Mouse (Mus musculus): Measurements from ENCODE around the gene Pon2.

Gene Pon2

DNA sequence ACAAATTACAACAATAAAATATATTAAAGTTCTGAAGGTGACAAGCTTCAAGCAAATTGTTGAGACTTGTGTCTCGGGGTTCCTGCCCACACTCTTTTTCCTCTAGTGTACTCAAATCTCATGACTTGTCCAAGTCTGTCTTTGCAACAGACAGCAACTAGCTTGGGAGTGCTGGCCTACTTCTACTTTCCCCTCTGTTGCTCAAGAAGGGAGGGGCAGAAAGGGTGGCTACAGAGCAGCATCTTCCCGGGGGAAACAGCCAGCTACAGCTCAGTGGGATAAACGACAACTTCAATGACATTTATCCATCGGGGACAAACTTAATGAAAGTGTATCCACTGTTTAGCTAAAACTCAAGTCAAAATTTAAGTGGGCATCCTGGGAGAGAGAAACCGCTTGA, 5.4 kb downstream of the Pon2 start:
- no peak for DNase-seq (ENCODE audit: low read depth, low spot score)

DNA sequence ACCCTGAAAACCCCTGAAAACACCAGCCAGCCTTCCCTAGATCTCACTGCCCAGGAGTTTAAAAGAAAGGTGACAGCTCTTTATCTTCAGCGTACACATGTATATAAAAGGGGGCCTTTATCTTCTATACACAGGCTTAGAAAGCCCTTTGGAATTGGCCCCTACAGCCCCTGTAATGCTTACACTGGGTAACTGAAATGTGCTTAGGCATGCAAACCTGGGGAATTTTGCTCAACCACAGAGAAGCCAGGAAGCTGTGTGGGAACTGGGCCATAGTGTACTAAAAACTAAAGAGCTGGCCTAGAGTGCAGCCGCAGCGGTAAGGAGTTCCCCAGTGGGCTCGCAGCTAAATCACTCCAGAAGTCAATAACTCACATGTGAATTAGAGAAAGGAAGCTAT, 6.8 kb downstream of the Pon2 start:
- no peak for DNase-seq (ENCODE audit: low read depth, low spot score)

DNA sequence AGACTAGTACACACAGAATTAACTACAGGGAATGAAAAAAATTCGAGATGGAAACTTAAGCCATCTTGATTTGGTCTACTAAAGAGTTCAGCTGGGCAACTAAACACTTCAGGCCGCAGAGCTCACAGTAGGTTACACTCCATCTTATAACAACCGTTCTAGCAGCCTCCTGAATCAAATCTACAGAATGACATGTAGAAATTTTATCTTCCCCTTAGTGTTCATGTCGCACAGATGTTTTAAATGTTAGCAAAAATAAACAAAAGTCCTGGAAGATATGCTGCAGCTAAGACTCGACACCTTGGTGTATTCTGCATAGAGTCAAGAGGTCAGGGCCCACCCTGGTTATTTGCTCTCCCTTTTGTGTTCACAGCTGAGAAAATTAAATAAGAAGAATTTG, 10.3 kb downstream of the Pon2 start:
- DNase-seq (ENCODE audit: low read depth, low spot score): no peak

DNA sequence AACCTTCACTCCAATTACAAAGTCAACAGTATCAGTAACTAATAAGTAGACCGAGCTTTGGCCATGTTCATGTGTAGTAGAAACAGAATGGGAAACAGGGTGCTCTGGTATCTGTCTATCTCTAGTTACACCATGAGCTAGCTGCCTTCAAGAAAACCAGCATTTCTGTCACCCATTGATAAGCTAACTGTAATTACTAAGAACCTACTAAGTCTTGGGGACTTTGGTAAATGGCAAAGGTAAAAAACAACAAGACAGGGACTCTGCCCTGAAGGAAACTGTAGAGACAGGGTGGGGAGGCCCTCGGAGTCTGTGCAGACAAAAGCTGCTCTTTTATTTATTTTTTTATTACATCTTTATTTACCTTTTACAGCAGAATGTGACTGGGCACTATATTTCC, 10.9 kb downstream of the Pon2 start:
- DNase-seq (ENCODE audit: low read depth, low spot score): no peak

DNA sequence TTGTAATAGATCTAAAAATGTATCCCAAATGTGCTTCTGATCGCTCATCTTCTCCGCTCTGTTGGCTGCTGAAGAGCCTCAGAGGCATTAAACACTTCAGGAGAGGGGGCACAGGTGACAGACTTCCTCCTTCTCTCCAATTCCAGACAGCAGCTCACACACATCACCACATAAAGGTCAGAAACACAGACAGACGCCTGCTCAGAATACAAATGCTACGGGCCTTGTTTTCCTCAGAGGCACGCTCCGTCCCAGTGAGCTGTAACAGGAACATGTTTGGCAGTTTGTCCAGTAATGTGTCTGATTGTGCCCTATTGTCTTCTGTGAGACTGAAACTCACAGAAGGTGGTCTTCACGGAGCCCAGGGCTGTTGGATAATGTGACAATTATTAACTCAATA, 15.8 kb downstream of the Pon2 start:
- DNase-seq (ENCODE audit: low read depth, low spot score): no peak

DNA sequence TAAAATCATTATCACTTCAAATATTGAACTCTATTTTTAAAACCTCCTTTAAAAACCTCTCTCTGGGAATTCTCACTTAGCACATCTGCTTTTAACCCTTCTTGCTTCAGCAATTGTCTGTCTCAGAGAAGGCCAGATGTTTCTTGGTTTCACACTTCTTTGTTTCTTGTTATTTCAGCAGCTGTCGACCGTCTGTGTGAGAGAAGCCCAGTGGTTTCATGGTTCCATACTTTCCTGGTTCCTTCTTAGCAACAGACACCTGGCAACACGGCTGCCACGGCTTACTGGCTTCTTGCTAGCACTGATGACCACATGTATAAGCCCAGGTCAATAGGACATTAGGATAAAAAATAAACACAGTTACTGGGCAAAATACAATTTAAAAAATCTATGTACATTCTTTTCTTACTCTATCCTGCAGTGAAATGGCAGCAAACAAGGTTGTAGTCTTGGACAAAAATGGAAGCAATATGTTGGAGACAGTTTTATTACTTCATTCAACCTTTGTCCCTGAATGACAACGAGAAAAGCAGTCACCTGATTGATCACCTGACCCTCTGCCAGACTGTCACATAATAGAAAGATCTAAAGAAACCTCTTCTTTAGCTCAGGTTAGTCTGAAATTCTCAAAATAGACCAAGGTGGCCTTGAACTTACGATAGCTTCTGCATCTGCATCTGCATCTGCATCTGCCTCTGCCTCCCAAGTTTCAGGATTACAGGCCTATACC, 17.5 kb downstream of the Pon2 start:
- no peak for DNase-seq (ENCODE audit: low read depth, low spot score)

DNA sequence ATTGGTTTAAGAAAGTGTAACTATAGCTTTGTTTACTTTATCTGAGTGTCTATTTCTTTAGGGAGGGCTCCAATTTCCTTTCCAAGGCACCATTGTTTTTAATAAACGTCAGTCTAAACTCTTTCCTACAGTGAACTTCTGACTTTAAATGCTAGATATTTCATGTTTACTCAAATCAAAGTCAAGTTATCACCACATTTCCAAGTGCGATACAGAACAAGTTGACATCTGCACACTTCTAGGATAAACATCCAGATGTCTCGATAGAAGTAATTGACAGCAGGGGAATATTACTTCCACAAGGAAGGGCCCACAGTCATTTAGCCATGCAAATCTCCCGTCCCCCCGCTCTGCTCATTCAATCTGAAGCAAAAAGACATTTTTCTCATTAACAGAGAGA, 20.3 kb downstream of the Pon2 start:
- DNase-seq (ENCODE audit: low read depth, low spot score): no peak

DNA sequence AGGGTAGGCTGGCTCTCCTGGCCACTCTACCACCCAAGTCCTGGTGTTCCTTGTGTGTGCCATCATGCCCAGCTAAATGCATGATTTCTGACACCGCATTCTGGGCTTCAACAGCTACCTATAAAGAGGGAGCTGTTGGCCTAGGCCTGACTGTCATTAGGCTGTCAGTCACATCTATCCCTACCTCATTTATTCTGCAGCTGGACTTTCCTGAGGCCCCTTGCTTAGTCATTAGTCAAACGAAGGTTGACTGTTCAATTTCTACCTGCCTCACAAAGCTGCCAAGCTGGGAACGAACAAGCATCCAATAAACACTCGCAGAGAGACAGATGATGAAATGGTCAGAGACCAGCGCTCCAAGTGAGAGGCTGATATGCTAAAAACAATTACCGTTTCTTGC, 28.6 kb downstream of the Pon2 start:
- DNase-seq (ENCODE audit: low read depth, low spot score): no peak

DNA sequence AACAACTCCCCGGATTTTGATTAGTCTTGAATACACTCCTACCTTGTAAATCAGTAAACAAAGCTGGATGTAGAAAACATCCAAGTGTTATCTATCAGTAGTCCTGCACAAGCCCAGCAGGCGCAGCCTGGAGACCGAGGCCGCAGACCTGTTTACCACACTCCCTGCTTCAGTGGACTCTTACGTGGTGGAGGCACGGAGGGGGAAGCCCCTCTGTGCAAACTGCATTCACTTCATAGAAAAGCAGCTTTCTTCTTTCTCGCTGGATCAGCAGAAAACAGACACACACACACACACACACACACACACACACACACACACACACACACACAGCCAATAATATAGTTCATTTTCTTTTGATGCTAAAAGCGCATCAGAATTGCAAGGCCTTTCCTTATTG, 33.5 kb downstream of the Pon2 start:
- DNase-seq (ENCODE audit: low read depth, low spot score): no peak

DNA sequence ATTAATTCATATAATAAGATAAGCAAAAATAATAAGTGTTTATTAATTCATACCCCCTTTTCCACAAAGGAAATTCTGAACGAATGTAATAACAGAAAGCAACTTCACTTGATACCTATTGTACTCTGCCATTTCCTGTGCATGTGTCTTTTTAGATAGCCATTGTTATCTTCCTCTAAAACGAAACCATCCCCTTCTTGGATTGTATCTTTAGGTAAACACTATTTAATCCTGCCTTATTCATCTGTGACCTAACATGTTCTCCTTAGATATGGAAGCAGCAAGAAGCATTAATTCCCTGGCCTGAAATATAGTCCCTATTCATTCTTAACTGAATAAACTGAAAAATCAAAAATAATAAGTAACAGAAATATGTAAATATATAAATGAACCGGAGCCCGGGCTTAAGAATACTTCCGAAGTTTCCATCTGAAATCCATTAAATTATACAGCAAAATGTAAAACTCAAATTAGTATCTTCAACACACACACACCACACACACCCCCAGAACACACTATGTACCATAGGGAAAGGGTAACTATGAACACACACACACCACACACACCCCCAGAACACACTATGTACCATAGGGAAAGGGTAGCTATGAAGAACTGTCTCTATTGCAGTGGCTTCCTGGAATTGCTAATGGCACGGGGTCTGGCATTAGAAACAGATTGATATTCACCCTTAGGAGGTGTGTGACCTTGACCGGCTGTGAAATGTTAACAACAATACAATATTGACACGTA, 34.8 kb downstream of the Pon2 start:
- no peak for DNase-seq (ENCODE audit: low read depth, low spot score)

DNA sequence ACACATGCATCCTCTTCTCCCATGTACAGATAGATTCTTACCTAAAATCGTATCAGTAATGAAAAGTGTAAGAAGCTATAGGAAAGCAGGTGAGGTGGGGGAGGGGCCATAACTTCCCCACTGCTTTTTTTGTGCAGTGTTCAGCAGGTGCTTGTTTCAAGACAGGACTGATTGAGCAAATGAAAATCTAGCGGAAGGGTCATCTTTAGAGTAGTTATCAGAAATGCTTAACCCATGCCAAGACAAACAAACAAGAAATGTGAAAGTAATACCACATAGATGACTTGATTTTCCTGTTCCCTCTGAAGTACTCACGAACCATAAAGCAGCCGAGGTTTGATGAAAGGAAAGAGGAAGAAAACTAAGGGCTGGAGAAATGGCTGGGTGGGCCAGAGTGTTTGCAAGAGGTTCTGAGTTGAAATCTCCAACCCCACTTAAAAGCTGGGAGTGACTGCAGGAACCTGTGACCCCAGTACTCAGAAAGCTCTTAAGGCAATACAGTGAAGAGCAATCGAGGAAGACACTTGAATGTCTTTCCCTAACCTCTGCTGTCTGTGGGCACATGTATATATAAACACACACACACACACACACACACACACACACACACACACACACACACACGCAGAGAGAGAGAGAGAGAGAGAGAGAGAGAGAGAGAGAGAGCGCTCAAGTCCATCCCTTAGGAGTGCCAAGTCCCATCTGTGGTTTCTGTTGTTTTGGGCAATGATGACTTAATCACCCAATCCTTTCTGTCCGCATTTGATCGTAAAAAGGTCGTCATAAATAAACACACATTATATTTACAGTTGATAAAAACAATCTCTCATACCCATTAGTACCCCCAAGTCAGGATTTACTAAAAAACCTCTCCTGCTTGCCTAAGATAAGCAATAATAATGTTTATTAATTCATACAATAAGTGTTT, 35.7 kb downstream of the Pon2 start:
- DNase-seq (ENCODE audit: low read depth, low spot score): no peak

DNA sequence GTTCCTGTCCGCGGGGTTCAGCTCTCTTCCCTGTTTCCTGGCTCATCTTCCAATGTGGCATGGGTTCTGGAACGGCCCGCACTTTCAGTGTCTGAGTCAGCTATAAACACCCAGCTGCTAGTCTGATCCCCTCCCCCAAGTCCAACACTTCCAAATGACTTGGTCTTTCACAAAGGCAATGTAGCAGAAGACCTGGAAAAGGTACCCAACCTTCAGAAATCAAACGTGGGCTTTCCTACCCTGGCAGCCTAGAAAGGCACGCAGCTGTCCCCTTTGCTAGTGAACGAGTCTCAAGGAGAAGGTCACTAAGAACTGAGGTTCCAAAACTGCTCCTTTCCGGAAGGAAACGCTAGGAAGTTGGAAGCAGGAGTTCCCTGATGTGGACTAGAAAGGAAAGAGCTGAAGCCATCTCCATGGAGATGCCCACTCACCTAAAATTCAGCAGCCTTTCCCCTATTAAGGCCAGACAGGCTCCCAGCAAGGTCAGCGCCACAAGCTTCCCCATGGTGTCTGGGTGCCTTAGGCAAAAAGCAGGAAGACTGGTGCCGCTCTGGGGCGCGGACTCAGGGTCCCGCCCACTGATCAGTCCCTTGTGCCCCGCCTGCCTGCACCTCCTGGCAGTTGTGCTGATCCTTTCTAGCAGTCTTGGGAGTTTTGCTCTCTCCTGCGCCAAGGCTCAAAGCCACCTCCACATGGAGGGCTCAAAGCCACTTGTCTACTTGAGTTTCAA, 42.4 kb downstream of the Pon2 start, which contains the start of gene Pon3:
Pon3 (minus strand) TSS at position 565 of the 730 bp plus-strand sequence.
- DNase-seq (ENCODE audit: low read depth, low spot score): peak; percentile 81

DNA sequence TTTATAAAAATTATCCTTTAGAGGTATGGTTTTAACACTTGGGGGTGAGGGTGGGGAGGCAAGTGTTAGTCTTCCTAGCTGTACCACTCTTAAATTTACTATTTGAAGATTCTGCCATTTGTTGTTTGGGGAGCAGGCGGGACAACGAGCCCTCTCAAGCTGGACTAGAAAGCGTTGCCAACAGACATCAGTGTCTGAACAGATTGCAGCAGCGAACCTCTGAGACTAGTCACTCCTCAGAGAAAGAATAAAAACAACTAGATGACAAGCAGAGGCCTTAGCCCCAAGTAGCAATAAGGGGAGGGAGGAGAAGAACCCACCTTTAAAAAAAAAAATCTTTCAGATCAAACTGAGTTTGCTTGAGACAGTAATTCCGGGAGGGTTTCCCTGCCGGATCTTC, 43.0 kb downstream of the Pon2 start:
- no peak for DNase-seq (ENCODE audit: low read depth, low spot score)

DNA sequence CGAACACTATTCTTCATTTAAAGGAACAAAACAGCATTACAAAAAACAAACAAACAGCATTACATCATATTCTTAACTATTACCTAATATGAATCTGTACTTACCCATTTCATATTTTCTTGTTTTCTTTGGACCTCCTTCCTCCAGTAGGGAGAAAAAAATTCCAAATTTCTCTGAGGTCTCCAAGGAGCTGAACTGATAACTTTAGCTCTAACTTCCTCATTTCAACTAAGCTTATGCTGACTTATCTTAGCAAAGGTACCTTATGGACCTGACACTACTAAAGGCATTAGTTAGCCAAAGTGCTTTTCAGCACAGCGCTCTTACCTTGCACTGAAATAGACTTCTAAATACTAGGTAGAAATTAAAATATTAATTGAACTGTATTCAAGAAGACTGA, 43.4 kb downstream of the Pon2 start:
- DNase-seq (ENCODE audit: low read depth, low spot score): no peak

DNA sequence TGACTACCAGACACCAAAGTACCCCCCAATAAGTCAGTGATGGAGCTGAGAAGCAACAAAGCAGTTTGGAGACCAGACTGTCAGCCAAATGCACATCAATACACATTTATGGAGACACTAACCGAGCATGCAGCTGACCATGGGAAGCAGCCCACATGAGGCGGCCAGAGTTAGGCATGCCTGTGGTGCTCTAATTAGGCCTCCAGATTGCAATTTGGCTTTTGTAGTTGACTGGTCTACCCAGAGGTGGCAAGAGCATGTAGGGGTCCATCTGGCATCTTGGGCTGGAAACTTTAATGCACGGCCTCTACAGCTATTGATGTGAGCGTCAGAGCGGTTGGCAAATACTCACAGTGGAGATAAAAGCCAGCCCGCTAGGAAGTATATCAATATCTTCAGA, 52.3 kb downstream of the Pon2 start:
- no peak for DNase-seq (ENCODE audit: low read depth, low spot score)

DNA sequence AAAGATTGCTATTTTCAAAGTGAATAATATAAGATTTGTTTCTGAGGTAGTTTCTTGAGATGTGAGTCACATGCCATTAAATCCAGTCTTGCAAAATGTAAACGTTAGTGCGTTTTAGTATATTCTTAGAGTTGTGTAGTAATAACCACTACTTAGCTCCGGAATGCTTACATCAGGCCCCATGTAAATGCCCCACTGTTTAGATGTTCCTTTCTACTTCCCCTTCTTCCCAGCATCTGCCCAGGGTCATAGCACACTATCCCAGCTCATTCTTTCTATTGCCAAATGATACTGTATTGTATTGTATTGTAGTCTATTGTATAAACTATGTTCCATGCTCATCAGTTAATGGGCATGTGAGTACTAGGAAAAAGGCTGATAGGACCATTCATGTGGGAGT, 59.5 kb downstream of the Pon2 start:
- no peak for DNase-seq (ENCODE audit: low read depth, low spot score)

DNA sequence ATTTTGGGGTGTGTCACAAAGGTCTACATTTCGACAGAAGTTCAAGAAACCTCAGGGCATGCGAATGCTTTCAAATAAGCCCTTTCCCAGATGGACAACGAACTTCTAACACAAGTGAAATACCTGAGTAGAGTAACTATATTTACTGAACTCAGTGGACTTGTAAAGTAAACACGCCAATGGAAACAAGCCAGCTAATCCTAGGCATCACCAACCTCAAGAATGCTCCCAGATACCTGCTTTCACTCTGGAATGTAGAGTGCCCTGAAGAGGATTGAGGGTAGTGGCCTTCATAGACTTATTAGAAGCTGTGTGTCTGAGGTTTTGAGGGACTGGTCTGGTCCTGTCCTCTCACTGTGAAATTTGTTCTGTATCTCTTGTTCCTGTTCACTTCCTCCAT, 60.7 kb downstream of the Pon2 start:
- no peak for DNase-seq (ENCODE audit: low read depth, low spot score)

DNA sequence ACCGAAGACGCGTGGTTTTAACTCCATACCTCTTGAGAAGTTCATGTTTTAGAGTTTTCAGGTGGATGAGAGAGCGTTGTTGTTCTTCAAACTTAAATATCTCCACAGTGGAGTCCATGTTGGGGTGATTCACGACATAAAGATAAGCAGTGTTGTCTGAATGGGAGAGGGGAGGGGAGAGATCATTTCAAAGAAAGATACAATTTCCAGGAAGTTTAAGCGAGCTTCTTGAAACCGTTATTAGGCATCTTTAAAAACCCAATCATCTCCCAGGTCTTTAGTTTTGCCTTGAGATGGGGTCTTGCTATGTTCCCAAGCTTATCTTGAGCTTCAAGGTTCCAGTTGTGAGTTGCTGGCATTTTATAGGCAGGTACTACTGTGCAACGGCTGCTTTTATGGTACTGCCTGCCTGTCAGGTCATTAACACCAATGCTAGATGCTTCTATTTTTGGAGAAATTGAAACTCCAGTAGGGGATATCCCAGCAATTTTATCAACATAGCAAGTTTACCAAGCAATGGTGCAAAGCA, 61.3 kb downstream of the Pon2 start:
- no peak for DNase-seq (ENCODE audit: low read depth, low spot score)

DNA sequence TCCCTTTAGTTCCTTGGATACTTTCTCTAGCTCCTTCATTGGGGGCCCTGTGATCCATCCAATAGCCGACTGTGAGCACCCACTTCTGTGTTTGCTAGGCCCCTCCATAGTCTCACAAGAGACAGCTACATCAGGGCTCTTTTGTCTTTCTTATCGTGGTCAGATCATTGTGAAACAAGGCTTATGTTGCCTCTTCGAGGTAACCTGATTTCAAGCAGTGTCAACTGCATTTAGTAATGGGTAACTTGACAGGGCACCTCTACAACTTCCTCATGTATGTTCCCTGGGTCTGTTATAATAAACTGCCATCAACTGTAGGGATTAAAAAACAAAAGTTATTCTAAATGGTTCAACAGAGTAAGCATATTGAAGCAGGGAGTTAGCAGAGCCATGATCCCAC, 63.7 kb downstream of the Pon2 start:
- DNase-seq (ENCODE audit: low read depth, low spot score): no peak

DNA sequence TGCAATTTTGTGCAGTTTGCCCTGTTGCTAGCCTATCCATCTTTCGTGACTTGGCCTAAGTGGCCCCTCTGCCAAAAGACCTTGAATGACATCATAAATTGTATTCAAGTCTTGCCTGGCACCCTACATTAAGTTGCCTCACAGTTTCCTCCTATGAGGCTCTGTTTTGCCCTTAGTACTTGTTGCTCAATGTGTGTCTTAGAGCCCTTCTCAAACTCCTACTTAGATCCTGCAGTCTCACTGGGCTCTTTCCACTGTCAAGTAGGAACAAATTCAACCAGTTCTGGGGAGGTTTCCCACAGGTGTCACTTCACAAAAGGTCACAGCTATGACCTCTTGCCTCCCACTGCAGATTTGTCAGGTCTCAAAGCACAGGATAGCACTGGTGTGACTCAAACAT, 64.4 kb downstream of the Pon2 start:
- no peak for DNase-seq (ENCODE audit: low read depth, low spot score)

DNA sequence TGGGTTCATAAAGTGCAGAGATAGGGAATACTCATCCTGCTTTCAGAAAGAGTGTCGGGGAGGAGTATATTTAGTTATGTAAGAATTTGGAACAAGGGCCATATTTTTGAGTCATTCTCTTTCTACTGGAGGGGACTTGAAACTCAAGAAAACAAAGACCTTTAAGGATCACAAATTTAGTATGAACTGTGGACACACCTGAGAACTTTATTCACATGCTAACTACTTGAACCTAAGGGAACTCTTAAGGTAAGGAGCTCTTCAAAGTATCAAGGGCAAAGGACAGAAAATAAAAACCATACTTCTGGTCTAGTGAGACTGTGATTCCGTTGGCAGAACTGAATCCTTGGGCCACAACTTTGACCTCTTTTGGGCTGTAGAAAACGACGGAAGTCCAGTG, 66.2 kb downstream of the Pon2 start:
- no peak for DNase-seq (ENCODE audit: low read depth, low spot score)
